Mouse (Mus musculus) MEL (cell line): ENCODE data around the gene Tgfbr3l. TPM values are rescaled to one million over a fixed set of nuclear protein-coding genes. Genes with fewer than 3 reads are reported as not detected.

Experiments used
- DNase-seq: peaks from one replicate; pipeline ENCODE4 v3.0.0; 2011; ENCODE audit warnings: low read depth, low spot score
- H3K27ac ChIP-seq: 2 replicates; pipeline ENCODE4 v1.5.1; 2012; ENCODE audit warnings: low read depth, mild to moderate bottlenecking, control low read depth, low read length, moderate library complexity; ENCODE audit not compliant: control insufficient read depth
- H3K27me3 ChIP-seq, 2 experiments: fragments of 150-350 bp in 1 of 2; sonication (generic) in 1 of 2; 2 replicates each; pipeline ENCODE4 v1.6.1; 2012; ENCODE audit warnings: low read length in 2 of 2, mild to moderate bottlenecking in 2 of 2, improper control_type of control experiment in 1 of 2, moderate library complexity in 1 of 2; ENCODE audit not compliant: insufficient read depth in 2 of 2, control insufficient read depth in 1 of 2
- H3K36me3 ChIP-seq, 2 experiments: 2 replicates each; pipeline ENCODE4 v1.6.1; 2012 to 2014; ENCODE audit warnings: low read length in 2 of 2, improper control_type of control experiment in 1 of 2, inconsistent platforms in 1 of 2, mild to moderate bottlenecking in 1 of 2; ENCODE audit not compliant: insufficient read depth in 2 of 2, control insufficient read depth in 1 of 2
- H3K4me1 ChIP-seq, 2 experiments: fragments of 150-350 bp in 1 of 2; sonication (generic) in 1 of 2; 2 replicates each; pipeline ENCODE4 v1.6.1; 2012; ENCODE audit warnings: low read length in 2 of 2, improper control_type of control experiment in 1 of 2, mild to moderate bottlenecking in 1 of 2; ENCODE audit not compliant: insufficient read depth in 2 of 2, control insufficient read depth in 1 of 2
- H3K4me3 ChIP-seq, 2 experiments: fragments of 150-350 bp in 1 of 2; sonication (generic) in 1 of 2; 2 replicates each; pipeline ENCODE4 v1.5.1; 2012; ENCODE audit warnings: low read depth in 2 of 2, low read length in 2 of 2, mild to moderate bottlenecking in 2 of 2, moderate library complexity in 2 of 2, control low read depth in 1 of 2, improper control_type of control experiment in 1 of 2; ENCODE audit not compliant: control insufficient read depth in 1 of 2, insufficient read depth in 1 of 2
- H3K79me2 ChIP-seq: 2 replicates; pipeline ENCODE4 v1.6.1; 2012; ENCODE audit warnings: mild to moderate bottlenecking, low read length, moderate library complexity; ENCODE audit not compliant: control insufficient read depth, poor library complexity, insufficient read depth
- H3K9ac ChIP-seq: 2 replicates; pipeline ENCODE4 v1.6.1; 2012; ENCODE audit warnings: low read depth, mild to moderate bottlenecking, control low read depth, low read length, moderate library complexity; ENCODE audit not compliant: control insufficient read depth, poor library complexity, severe bottlenecking
- H3K9me3 ChIP-seq: fragments of 150-350 bp; sonication (generic); replicated peaks from 2 replicates; pipeline ENCODE4 v1.6.1; 2012; ENCODE audit warnings: mild to moderate bottlenecking, low read length, improper control_type of control experiment, moderate library complexity; ENCODE audit not compliant: insufficient read depth
- CHD1 ChIP-seq: IDR thresholded peaks from 2 replicates; pipeline ENCODE4 v1.6.1; 2012; ENCODE audit warnings: low read depth, mild to moderate bottlenecking, inconsistent platforms, low read length, improper control_type of control experiment
- CTCF ChIP-seq, 3 experiments: IDR thresholded peaks in 2 of 3; conservative IDR thresholded peaks in 1 of 3; 2 replicates each; pipeline ENCODE4 v1.5.1; 2011 to 2012; ENCODE audit warnings: low read length in 3 of 3, low read depth in 2 of 3, mild to moderate bottlenecking in 2 of 3, improper control_type of control experiment in 1 of 3, inconsistent platforms in 1 of 3, mixed read lengths in 1 of 3, moderate library complexity in 1 of 3; ENCODE audit not compliant: control insufficient read depth in 1 of 3, insufficient read depth in 1 of 3, poor library complexity in 1 of 3, severe bottlenecking in 1 of 3
- E2F4 ChIP-seq: IDR thresholded peaks from 2 replicates; pipeline ENCODE4 v1.6.1; 2011; ENCODE audit warnings: low read depth, low read length, improper control_type of control experiment, borderline replicate concordance
- EP300 ChIP-seq, 2 experiments: IDR thresholded peaks; 2 replicates each; pipeline ENCODE4 v1.6.1; 2011; ENCODE audit warnings: improper control_type of control experiment in 2 of 2, low read length in 2 of 2, low read depth in 1 of 2, mild to moderate bottlenecking in 1 of 2
- ETS1 ChIP-seq: IDR thresholded peaks from 2 replicates; pipeline ENCODE4 v1.6.1; 2012; ENCODE audit warnings: low read depth, mild to moderate bottlenecking, inconsistent platforms, low read length, improper control_type of control experiment, moderate library complexity
- HCFC1 ChIP-seq: IDR thresholded peaks from 2 replicates; pipeline ENCODE4 v1.6.1; 2012; ENCODE audit warnings: low read depth, mild to moderate bottlenecking, inconsistent platforms, low read length, improper control_type of control experiment, moderate library complexity
- KAT2A ChIP-seq: conservative IDR thresholded peaks from 2 replicates; pipeline ENCODE4 v1.6.1; 2012; ENCODE audit warnings: low read depth, low read length, improper control_type of control experiment, inconsistent platforms
- MAX ChIP-seq: IDR thresholded peaks from 2 replicates; pipeline ENCODE4 v1.6.1; 2011; ENCODE audit warnings: low read length, improper control_type of control experiment
- MAZ ChIP-seq: IDR thresholded peaks from 2 replicates; pipeline ENCODE4 v1.6.1; 2012; ENCODE audit warnings: low read depth, mild to moderate bottlenecking, inconsistent platforms, low read length, improper control_type of control experiment
- MYC ChIP-seq: IDR thresholded peaks from 2 replicates; pipeline ENCODE4 v1.6.1; 2011; ENCODE audit warnings: low read depth, mild to moderate bottlenecking, low read length, improper control_type of control experiment, moderate library complexity
- NELFE ChIP-seq: IDR thresholded peaks from 2 replicates; pipeline ENCODE4 v1.6.1; 2011; ENCODE audit warnings: low read depth, low read length, improper control_type of control experiment
- NRF1 ChIP-seq: IDR thresholded peaks from 2 replicates; pipeline ENCODE4 v1.6.1; 2014; ENCODE audit warnings: low read depth, mild to moderate bottlenecking, inconsistent platforms, low read length, improper control_type of control experiment, moderate library complexity; ENCODE audit not compliant: poor library complexity, insufficient read depth, severe bottlenecking
- POLR2A ChIP-seq, 2 experiments: IDR thresholded peaks; 2 replicates each; pipeline ENCODE4 v1.6.1; 2011 to 2012; ENCODE audit warnings: low read length in 2 of 2, mild to moderate bottlenecking in 2 of 2, control low read depth in 1 of 2, improper control_type of control experiment in 1 of 2, low read depth in 1 of 2, moderate library complexity in 1 of 2; ENCODE audit not compliant: control insufficient read depth in 1 of 2, insufficient read depth in 1 of 2, poor library complexity in 1 of 2
- POLR2AphosphoS2 ChIP-seq: IDR thresholded peaks from 2 replicates; pipeline ENCODE4 v1.6.1; 2011; ENCODE audit warnings: low read length, improper control_type of control experiment
- POLR2AphosphoS5 ChIP-seq: IDR thresholded peaks from 2 replicates; pipeline ENCODE4 v1.6.1; 2012; ENCODE audit warnings: low read depth, borderline replicate concordance, mild to moderate bottlenecking, inconsistent platforms, low read length, moderate library complexity, mixed read lengths
- SIN3A ChIP-seq: IDR thresholded peaks from 2 replicates; pipeline ENCODE4 v1.6.1; 2012; ENCODE audit warnings: low read length, improper control_type of control experiment, inconsistent platforms
- SMC3 ChIP-seq: IDR thresholded peaks from 2 replicates; pipeline ENCODE4 v1.6.1; 2011; ENCODE audit warnings: low read depth, low read length, improper control_type of control experiment
- TBP ChIP-seq: IDR thresholded peaks from 2 replicates; pipeline ENCODE4 v1.8.0; 2011; ENCODE audit warnings: low read depth, low read length, improper control_type of control experiment
- UBTF ChIP-seq: IDR thresholded peaks from 2 replicates; pipeline ENCODE4 v1.6.1; 2012; ENCODE audit warnings: low read depth, mild to moderate bottlenecking, inconsistent platforms, low read length, improper control_type of control experiment, moderate library complexity, borderline replicate concordance; ENCODE audit not compliant: insufficient read depth
- USF1 ChIP-seq: IDR thresholded peaks from 2 replicates; pipeline ENCODE4 v1.6.1; 2014; ENCODE audit warnings: low read depth, mild to moderate bottlenecking, inconsistent platforms, low read length, improper control_type of control experiment, moderate library complexity
- ZC3H11A ChIP-seq: IDR thresholded peaks from 2 replicates; pipeline ENCODE4 v1.6.1; 2012; ENCODE audit warnings: low read depth, mild to moderate bottlenecking, inconsistent platforms, low read length, improper control_type of control experiment
- ZKSCAN1 ChIP-seq: IDR thresholded peaks from 2 replicates; pipeline ENCODE4 v1.6.1; 2012; ENCODE audit warnings: low read depth, mild to moderate bottlenecking, inconsistent platforms, low read length, improper control_type of control experiment, moderate library complexity
- ZMIZ1 ChIP-seq: IDR thresholded peaks from 2 replicates; pipeline ENCODE4 v1.6.1; 2012; ENCODE audit warnings: low read depth, mild to moderate bottlenecking, inconsistent platforms, low read length, improper control_type of control experiment, moderate library complexity
- polyA plus RNA-seq, 2 experiments: library from polyadenylated mRNA; stranded (reverse) in 1 of 2; unstranded in 1 of 2; fragments of >175 nt in 1 of 2; fragments of >200 nt in 1 of 2; gene quantifications; 2 replicates each; pipeline versions ENCODE4 v1.2.1 to v1.2.4; 2012; ENCODE audit warnings: low replicate concordance in 2 of 2, low read depth in 1 of 2; ENCODE audit not compliant: insufficient read length in 2 of 2, insufficient read depth in 1 of 2, missing spikeins in 1 of 2
- total RNA-seq: library from RNA; depleted of rRNA; stranded (reverse); fragments of 300-350 nt; gene quantifications from 2 replicates; pipeline ENCODE4 v1.2.3, GENCODE M21; 2012

The Tgfbr3l gene
- total and polyA plus RNA-seq, 3 experiments, result 2.2 to 14.2 TPM; not detected in 1

GRCm38 (mm10) chr8:4213210-4214005, 34.6 kb upstream of the Tgfbr3l start (continued):
- no peak for TF ChIP-seq E2F4

GRCm38 (mm10) chr8:4214006-4214980, 33.7 kb upstream of the Tgfbr3l start:
- Histone ChIP-seq H3K36me3 (peaks cover 0 to 2% of the 10 kb centered on the region in 2 experiments; a peak in 2 of 4 replicates), H3K27me3 (no peaks in the 10 kb centered on the region), H3K4me1 (peaks cover 2 to 15% of the 10 kb centered on the region in 2 experiments; a peak in 3 of 4 replicates), H3K9ac (peak overlapping the region; percentile 64), H3K9me3 (no peaks in the 10 kb centered on the region), H3K27ac (peak overlapping the region; percentile 51), H3K4me3 (peak overlapping the region; percentile 60 to 88), H3K79me2 (no peaks in the 10 kb centered on the region)
- TF ChIP-seq NELFE (peak; percentile 37; the same call in 1 of the 2 replicates), POLR2AphosphoS5 (no peak), TBP (peak; percentile 11; the same call in 1 of the 2 replicates), ZMIZ1 (no peak), CHD1 (no peak), ETS1 (peak; percentile 43; the same call in 1 of the 2 replicates), POLR2A (IDR thresholded peaks at IDR 0.05; ENCODE audit: control insufficient read depth in 1 of 2, insufficient read depth in 1 of 2, low read depth in 1 of 2, low read length in 2 of 2, poor library complexity in 1 of 2) (0 out of 4 replicates have a peak, but pooled peaks of 1 of the 2 experiments have one; percentile 39), ZKSCAN1 (no peak), SIN3A (peak; percentile 60), MAX (peak; percentile 35; the same call in 1 of the 2 replicates), MAZ (peak; percentile 63; the same call in 1 of the 2 replicates), HCFC1 (0 out of 2 replicates have a peak, but pooled peaks have one; percentile 5), POLR2AphosphoS2 (no peak)
- peak; percentile 94 for DNase-seq

GRCm38 (mm10) chr8:4216296-4216695, 31.7 kb upstream of the Tgfbr3l start:
- DNase-seq, result no peak
- Histone ChIP-seq H3K36me3 (peaks cover 0 to 2% of the 10 kb centered on the region in 2 experiments; a peak in 2 of 4 replicates), H3K79me2 (no peaks in the 10 kb centered on the region), H3K27ac (no peak overlapping the region), H3K9me3 (no peaks in the 10 kb centered on the region), H3K4me3 (no peak overlapping the region), H3K27me3 (no peaks in the 10 kb centered on the region), H3K9ac (no peak overlapping the region), H3K4me1 (peaks cover 2 to 17% of the 10 kb centered on the region in 2 experiments; a peak in 3 of 4 replicates)
- TF ChIP-seq ZKSCAN1 (no peak), UBTF (no peak), CTCF (IDR thresholded peaks at IDR 0.05 in 2 of 3, conservative IDR thresholded peaks at IDR 0.05 in 1 of 3; ENCODE audit: control insufficient read depth in 1 of 3, insufficient read depth in 1 of 3, low read depth in 2 of 3, low read length in 3 of 3, poor library complexity in 1 of 3, severe bottlenecking in 1 of 3) (no peak), ZC3H11A (no peak), USF1 (no peak), SMC3 (no peak), EP300 (IDR thresholded peaks at IDR 0.05; ENCODE audit: low read depth in 1 of 2, low read length in 2 of 2) (no peak), MYC (no peak), KAT2A (no peak), NRF1 (no peak), E2F4 (no peak)
